Mouse (Mus musculus) kidney, postnatal 14 days (tissue): Measurements from ENCODE around the gene Pjvk.
"Not testable (repeated sequence)": the region's sequence is repeated elsewhere in the genome, so short reads cannot be mapped to it uniquely, and the experiment has no call there.

Experiments used
- DNase-seq: peaks from one replicate; pipeline ENCODE4 v3.0.0; 2022; ENCODE audit warnings: mixed read lengths

Pjvk gene

GRCm38 (mm10) chr2:76647883-76648570 is at the start of gene Pjvk, which contains the start of gene Prkra:
Gene Pjvk (plus strand): TSS chr2:76648476.
Gene Prkra (minus strand): TSS chr2:76648015.
- peak; percentile 99 for DNase-seq

GRCm38 (mm10) chr2:76599214-76599613 is 49.1 kb upstream of the Pjvk start:
- DNase-seq: no peak

- DNase-seq: no peak
These were observed 46.0 kb upstream of the Pjvk start for GRCm38 (mm10) chr2:76602256-76602655.

- no peak for DNase-seq
These were observed 41.6 kb upstream of the Pjvk start for GRCm38 (mm10) chr2:76606704-76607103.

GRCm38 (mm10) chr2:76610326-76611104 is 37.8 kb upstream of the Pjvk start:
- DNase-seq: no peak

- no peak for DNase-seq
These were observed 36.3 kb upstream of the Pjvk start for GRCm38 (mm10) chr2:76611996-76612395.

- peak; percentile 51 for DNase-seq
These were observed 30.2 kb upstream of the Pjvk start for GRCm38 (mm10) chr2:76618078-76618477.

- no peak for DNase-seq
These were observed 28.1 kb upstream of the Pjvk start for GRCm38 (mm10) chr2:76620188-76620587.

- no peak for DNase-seq
These were observed 26.6 kb upstream of the Pjvk start for GRCm38 (mm10) chr2:76621724-76622123.

- DNase-seq: not testable (repeated sequence)
These were observed 26.0 kb upstream of the Pjvk start for GRCm38 (mm10) chr2:76622316-76622715.

- DNase-seq: no peak
These were observed 18.0 kb upstream of the Pjvk start for GRCm38 (mm10) chr2:76630293-76630692.

GRCm38 (mm10) chr2:76631600-76631999 is 16.7 kb upstream of the Pjvk start:
- DNase-seq: no peak

- DNase-seq: no peak
These were observed 8.6 kb upstream of the Pjvk start for GRCm38 (mm10) chr2:76639637-76640036.

- no peak for DNase-seq
These were observed 4.5 kb upstream of the Pjvk start for GRCm38 (mm10) chr2:76643801-76644200.

- DNase-seq: no peak
These were observed 821 bp upstream of the Pjvk start for GRCm38 (mm10) chr2:76647441-76647869.

GRCm38 (mm10) chr2:76648666-76649141 is 428 bp downstream of the Pjvk start:
- DNase-seq: no peak

GRCm38 (mm10) chr2:76653070-76653469 is 4.8 kb downstream of the Pjvk start:
- no peak for DNase-seq

- no peak for DNase-seq
These were observed 6.4 kb downstream of the Pjvk start for GRCm38 (mm10) chr2:76654646-76655045.

GRCm38 (mm10) chr2:76655444-76655843 is 7.2 kb downstream of the Pjvk start:
- no peak for DNase-seq

- no peak for DNase-seq
These were observed 7.7 kb downstream of the Pjvk start for GRCm38 (mm10) chr2:76655982-76656381.

- no peak for DNase-seq
These were observed 10.3 kb downstream of the Pjvk start for GRCm38 (mm10) chr2:76658551-76658950.

GRCm38 (mm10) chr2:76659419-76659818 is 11.1 kb downstream of the Pjvk start:
- no peak for DNase-seq

GRCm38 (mm10) chr2:76665531-76665930 is 17.3 kb downstream of the Pjvk start:
- DNase-seq: peak; percentile 34

- DNase-seq: no peak
These were observed 18.9 kb downstream of the Pjvk start for GRCm38 (mm10) chr2:76667200-76667599.
